Mouse (Mus musculus) thymus, adult 2 months (tissue): ENCODE measurements at regions not wholly inside any gene's neighbourhood (a gene's known extent, or its start where the extent isn't known, plus 50 kb on each side); places are given as distances from the start of the nearest gene placed in this dataset.

ENCODE experiments used
- CTCF ChIP-seq: fragments of 200-500 bp; IDR thresholded peaks from 2 replicates; pipeline ENCODE4 v1.5.1; 2012; ENCODE audit warnings: mild to moderate bottlenecking, control low read depth, low read length, moderate library complexity, borderline replicate concordance; ENCODE audit not compliant: control insufficient read depth, poor library complexity, insufficient read depth; ENCODE audit errors: extremely low read depth
- POLR2A ChIP-seq: fragments of 200-500 bp; IDR thresholded peaks from 2 replicates; pipeline ENCODE4 v1.6.1; 2012; ENCODE audit warnings: mild to moderate bottlenecking, low read length, control low read depth, moderate library complexity; ENCODE audit not compliant: control insufficient read depth, poor library complexity, insufficient read depth; ENCODE audit errors: extremely low read depth

- TF ChIP-seq CTCF (no peak), POLR2A (no peak)
These were observed 73.1 kb downstream of the Rplp1 start for GRCm38 (mm10) chr9:61841222-61841621.
